Mouse (Mus musculus): ENCODE measurements around the gene Rnft2.

Rnft2 gene

DNA sequence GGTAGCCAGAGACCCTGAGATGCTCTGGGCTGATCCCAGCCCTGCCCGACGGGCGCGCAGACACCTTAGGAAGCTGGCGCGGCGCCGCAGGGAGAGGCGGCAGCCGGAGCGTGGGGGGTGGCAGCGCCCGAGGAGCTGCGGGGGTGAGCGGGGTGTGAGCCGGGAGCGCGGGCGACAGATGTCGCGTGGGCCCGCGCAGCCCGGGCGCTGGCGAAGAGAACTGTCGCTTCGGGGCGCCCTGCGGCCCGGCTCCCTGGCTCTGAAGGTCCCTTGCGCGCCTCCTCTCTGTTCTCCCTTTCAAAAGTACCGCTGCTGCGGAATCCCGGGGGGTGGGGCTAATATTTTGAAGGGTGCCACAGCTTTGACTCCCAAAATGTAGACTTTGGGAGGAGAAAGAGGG lies 73.3 kb downstream of the Rnft2 start:
- peak in 1 of 2 experiments; percentile 48 for DNase-seq

DNA sequence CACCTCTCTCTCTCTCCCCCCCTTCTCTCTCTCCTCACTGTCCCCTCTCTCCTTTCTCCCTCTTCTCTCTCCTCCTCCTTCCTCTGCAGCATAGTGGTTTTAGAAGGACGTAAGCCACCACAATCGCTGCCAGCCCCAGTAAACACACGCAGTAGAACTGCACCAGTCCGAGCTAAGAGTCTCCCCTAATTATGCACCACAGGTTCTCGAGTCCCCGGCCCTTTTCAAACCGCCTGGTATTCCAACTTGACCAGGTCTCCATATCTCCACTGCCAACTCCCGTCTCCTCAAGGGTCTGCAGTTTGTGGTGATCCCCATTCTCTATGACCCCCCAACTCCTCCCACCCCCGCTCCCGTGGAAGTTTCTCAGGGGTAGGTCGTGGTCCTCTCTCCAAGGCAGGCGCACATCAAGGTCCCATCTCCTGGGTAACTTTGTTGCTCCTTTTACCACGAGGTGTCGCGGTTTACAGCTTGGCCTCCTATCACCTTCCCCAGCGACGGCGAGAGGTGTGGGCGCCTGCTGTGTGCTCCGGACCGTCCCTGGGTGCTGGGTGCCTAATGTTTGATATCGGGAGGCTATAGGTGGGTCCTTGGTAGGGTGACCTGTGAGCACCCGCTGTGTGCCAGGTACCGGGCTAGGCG lies 73.9 kb downstream of the Rnft2 start:
- peak; percentile 50 to 65 for DNase-seq

DNA sequence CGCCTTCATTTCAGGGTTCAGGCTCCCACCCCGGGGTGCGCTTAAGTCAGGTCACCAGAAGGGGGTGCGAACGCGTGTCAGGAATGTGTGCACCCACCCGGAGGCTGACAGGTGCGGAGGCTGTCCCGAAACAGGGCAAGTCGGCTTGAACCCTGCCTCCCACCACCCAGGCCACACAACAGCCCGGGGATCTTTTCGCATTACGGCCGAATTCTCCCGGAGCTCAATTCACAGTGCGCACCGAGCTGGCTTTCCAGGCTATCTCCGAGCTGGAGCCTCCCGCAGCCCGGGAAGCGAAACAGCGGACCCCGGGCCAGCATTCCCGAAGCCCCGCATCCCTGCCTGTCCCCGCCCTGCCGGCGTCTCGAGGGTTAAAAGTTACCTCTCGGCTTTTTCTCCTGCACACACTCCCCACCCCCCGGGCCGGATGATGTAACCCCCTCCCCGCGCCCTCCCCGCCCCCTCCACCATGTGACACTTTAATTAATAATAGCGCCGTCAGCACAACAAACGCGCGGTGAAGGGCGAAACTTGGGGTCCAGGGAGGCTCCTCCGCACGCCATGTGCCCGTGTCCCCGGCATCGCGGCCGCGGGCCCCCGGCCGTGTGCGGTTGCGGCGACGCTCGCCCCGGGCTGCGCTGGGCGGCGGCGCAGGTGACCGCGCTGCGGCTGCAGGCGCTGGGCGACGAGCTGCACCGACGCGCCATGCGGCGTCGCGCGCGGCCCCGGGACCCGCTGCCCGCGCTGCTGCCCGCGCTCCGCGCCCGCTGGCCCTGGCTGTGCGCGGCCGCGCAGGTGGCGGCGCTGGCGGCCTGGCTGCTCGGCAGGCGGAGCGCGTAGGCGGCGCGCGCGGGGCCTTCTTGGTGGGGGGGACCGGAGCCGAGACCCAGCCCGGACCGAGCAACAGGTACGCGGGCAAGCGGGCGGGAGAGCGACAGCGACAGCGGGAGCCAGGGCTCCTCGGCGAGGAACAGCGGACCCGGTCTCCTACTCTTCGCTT lies 75.4 kb downstream of the Rnft2 start:
- DNase-seq, result peak; percentile 70 to 80

DNA sequence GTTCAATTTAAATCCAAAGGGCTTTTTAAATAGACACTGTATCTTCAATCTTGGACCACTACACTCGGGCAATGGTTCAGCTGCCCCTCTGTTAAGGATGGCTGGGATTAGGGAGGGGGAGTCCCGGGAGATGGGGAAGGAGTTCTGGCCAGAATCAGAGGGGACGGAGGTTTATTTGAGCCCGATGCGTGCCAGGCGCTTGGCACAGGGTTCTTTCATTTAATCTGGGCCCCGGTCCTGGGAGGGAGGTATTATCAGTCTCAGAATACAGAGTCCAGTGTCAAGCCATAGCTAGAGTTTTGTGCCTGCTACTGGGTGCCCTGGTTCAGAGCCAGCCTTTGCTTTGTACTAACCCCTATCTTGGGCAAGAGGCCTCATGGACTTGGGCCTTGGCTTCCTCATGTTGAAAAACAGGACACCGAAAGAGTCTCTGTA lies 77.3 kb downstream of the Rnft2 start:
- DNase-seq, result no peak

DNA sequence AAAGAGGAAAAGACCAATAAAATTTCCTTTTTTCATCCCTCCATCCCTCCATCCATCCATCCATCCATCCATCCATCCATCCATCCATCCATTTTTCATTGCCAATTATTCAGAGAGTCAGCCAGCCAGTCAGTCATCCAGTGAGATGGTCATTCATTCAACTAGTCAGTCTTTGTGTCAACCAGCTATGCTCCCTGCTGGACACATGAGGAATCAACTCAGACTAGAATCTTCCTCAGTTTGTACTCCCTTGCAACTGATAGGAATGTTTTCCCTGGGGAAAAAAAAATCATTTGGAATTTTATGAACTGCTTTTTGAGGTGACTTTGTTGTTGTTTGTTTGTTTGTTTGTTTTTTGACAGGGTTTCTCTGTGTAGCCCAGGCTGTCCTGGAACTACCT lies 79.5 kb downstream of the Rnft2 start:
- no peak for DNase-seq

DNA sequence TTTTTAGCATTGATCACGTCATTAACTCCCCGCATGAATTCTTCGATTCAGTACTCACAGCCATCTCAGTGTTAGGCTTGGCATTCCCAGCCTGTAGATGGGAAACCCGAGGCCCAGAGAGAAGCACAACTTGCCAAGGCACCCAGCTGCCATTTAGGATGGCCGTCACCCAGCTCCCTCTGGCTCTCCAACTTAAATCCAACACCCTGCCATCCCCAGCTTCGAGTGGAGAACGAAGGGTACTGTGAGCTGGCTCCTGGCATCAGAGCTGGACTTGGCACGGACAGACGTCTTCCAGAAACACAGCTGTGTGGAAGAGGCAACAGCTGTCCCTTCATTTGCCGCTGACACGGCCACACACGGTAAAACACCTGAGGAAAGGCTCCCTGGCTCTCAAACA lies 80.3 kb downstream of the Rnft2 start, which contains the start of gene Hrk:
TSS of gene Hrk (plus strand) at position 68 of the 400 bp plus-strand sequence.
- no peak for DNase-seq

DNA sequence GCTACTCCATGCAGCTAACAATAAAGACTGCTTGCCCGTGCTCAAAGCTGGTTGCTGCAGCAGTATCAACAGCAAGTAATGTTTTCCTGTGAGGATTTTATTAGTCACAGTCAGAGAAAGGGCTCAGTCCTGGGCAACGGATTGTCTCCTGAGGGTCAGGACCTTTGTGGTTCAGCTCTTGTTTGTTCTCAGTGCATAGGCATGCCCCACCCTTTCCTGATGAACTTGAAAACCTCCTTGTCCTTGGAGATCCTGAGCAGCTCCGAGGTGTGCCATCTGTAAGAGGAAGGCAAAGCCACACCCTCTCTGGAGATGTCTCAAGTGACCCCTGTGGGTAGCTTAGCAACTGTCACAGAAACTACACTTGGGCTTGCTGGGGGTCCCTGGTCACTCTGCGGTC lies 84.2 kb downstream of the Rnft2 start:
- no peak for DNase-seq

DNA sequence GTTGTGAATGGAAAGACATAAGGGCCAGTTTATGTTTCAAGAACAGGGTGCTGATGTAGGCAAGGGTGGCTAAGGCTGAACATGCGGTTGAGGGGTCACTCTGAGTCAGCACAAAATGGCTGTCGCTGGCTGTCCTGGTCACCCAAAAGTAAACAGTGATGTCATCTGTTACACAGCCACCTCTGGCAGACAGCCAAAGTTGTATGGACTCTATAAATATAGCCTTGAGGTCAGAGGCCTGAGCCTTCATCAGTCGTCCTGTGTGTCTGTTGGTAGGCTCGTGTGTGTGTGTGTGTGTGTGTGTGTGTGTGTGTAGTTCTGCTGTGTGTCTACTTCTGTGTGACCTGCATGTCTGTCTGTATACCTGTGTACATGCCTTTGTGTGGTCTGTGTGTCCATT lies 87.9 kb downstream of the Rnft2 start:
- DNase-seq, result no peak

DNA sequence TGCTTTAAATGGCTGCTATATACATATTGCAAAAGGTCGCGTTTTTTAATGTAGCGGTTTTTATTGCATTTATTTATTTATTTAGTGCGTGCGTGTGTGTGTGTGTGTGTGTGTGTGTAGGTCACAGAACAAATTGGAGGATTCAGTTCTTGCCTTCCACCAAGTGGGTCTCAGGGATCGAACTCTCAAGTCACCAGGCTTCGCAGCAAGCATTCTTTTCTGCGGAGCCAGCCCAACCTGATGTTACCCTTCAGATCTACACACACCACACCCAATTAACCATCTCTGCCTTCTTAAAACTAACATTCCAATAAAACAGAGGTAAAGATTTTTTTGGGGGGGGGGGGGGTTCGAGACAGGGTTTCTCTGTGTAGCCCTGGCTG lies 89.4 kb downstream of the Rnft2 start:
- no peak for DNase-seq

DNA sequence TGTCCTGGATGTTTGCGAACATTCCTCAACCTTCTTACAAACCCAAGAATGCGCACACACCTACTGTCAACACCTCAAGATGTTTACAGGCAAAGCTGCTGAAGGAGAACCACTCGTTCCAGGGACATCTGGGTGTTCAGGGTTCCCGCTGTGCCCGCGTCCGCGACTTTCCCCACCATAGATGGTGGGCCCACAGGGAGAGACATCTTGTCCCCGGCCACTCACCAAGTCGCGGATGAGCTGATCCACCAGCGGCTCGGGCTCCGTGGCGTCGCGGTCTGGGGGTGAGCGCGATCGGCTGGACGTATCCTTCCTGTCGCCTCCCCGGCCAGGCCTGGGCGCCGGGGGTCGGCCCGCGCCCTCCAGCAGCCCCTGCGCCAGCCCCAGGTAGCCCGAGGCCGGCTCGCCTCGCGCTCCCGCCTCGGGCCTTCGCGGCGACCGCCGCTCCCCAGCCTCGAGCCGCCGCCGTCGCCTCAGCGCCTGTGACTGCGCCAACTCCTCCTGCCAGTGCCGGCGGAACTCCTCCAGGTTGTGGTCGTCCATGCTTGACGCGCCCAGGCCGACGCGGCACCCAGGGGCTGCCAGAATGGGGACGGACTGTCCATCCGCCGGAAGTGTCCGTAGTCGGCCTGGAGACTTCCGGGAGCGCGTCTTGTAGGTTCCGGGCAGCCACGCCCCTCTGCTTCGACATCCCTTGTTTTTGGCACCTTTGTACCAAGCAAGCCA lies 89.9 kb downstream of the Rnft2 start, which contains the start of gene Fbxw8:
TSS of gene Fbxw8 (minus strand) at position 626 of the 726 bp plus-strand sequence.
- DNase-seq, result peak; percentile 89 to 92

DNA sequence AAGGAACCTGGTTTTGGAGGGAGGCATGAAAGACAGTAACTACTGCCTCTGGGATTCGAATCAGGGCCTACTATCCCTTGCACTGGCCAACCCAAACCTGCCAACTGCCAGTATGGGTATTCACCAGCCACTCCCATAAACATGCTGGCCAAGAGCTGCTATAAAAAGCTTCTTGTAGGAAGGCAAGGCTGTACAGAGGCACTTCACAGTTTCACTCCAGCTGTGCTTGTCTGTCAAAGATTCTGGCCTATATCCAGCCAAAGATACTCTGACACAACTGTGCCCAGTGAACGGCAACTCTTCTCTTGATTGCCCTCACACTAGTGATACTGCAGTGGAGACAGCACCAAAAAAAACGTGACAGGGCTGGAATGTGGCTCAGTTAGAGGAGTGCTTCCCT lies 95.2 kb downstream of the Rnft2 start:
- no peak for DNase-seq

DNA sequence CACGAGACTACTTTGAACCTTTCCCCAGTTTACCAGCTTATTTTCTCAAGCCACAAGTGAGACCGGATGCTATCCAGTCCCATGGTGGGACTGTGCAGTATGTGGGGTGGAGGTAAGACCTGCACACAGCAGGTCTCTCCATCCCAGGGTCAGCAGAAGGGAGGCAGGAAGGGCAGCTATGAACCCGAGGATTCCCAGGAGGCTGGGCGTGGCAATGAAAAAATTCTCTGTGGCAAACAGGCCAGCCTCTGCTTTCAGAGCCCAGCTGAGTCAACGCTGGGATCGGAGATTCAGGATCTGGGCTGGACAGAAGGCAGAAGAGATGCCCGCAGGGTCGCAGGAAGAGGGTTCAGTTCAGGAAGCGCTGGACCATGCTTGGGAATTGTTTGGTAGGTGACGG lies 97.7 kb downstream of the Rnft2 start:
- no peak for DNase-seq

DNA sequence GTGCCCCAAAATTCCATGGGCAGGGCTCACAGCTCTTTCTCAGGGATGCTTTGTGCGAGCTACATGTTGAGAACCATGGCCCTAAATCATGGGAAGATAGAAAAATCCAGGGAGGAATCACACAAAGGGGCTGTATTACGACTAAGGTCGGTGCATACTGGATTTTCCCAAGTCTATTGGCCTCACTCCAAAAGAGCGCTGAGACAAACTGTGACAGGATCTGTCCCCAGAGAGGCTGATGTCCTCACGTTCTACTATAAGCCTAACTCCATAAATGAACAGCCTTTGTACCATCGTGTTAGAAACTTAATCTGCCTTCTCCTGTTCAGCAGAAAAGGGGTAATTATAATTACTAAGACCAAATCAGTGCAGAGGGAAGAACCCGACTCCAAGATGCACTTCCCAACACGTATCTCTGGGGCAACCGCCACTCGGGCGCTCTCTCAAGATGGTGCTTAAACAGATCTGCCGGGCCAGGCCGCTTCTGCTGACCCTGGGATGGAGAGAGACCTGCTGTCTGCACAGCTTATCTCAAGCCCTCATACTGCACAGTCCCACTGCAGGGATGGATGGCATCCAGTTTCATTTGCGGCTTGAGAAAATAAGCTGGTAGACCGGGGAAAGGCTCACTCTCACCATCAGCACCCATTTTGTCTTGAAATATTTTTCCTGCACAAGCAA lies 98.8 kb downstream of the Rnft2 start:
- peak; percentile 52 to 56 for DNase-seq

DNA sequence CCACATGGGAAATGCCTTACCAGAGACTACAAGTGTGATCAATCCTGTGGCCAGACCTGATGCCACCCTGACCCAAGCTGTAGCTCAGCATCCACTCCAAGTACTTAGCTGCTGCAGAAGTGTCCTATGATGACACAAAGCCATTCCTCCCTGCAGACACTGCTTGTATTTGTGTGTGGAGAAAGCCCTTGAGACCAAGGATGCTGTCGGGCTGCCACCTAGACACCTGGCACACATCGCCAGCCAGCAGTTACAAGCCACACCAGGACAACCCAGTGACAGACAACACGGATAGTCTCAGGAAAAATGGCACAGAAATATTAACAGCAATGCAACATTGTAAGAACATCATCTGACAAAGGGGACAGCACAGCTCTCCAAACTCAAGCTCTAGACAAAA lies 99.5 kb downstream of the Rnft2 start:
- DNase-seq, result no peak

DNA sequence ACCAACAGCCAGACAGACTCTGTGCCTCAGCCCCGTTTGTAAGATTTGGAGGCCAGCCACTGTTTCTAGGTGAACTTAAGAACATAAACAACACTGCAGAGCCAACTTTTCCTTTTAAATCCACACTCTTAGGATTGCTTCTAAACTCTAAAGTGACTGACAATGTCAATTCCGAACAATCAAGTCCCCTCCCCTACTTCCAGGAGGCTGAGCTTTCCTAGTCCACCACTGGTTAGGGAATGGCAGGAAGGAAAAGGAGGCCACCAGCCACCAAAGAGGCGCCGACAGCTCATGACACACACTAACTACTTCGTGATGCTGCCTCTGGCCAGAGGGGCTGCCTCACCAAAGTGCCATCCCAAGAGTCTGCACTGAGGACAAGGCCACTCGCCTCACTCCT lies 100.1 kb downstream of the Rnft2 start:
- no peak for DNase-seq

DNA sequence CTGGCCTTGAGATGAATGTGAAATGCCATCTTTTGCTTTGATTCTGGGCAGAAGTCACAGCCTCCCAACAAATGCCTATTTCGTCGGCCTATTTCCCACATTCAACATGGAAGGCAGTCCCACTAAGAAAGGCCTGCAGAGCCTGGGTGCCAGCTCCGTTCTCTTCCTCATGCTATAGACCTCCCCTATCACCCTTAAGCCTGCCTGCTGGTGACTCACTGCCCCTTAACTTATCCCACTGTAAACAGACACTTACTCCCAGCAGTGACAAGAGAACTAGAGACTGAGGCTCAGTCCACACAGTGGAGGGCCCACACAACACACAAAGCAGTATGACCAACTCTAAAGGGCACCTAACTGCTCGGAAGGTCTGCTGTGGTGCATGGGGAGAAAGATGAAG lies 100.6 kb downstream of the Rnft2 start:
- no peak for DNase-seq

DNA sequence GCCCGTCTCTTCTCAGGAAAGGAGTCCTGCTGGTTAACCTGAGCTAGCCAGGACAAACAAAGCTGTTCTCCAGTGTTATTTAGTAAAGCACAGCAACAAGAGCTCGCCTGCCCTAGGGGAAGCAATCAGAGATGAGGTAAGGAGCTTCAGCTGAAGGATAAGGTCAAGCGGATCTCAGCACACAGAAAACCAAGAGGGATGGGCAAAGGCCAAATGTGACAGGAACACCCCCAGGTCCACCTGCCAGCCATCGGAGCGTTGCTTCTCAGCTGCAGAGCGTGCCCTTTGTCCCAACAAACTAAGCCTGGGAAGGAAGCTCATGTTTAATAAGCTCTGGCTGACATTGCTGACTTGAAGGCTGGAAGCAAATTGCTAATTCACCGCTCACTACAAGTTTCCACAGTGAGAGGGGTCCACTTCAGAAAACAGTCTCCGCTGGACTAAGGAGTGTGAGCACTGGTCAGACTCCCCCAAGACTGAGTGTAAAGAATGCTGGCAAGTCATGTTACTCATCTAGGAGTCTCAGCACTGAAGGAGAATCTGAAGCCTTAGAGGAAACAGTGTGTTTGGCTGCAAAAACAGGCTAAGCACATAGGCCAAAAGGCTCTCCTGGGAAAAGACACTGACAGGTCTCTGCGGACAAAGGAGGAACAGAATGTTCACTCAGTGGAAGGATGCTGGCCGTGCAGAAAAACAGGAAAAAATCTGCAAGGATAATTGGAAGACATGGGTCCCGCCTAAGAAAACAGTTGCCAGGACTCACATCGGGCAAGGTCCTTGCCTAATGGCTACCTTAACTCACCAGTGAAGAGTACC lies 101.5 kb downstream of the Rnft2 start:
- DNase-seq, result no peak

DNA sequence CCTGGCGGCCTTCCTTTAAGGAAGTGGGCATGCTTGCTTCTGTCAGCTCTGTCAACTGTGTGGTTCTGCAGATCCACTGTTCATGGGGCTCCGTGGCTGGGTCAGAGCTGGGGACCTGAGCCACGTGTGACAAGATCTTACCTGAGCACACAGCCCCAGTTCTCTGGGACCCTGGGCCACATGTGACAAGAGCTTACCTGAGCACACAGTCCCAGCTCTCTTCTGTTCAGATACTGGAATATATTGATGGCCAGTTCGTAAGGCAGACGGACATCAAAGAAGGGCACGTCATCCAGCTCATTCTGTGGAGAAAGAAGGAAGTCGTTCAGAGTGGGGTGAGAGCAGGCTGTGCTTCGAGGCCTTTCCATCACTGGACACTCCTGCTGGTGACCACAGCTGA lies 102.4 kb downstream of the Rnft2 start:
- no peak for DNase-seq
